Mouse (Mus musculus) heart, postnatal 0 days (tissue): ENCODE results near the gene Zfp420.

Experiments
- CTCF ChIP-seq: IDR thresholded peaks from 2 replicates; pipeline ENCODE4 v1.5.1; 2016; ENCODE audit warnings: antibody characterized with exemption, control low read depth, low read depth
- EP300 ChIP-seq: IDR thresholded peaks from 2 replicates; pipeline ENCODE4 v1.6.1; 2016; ENCODE audit warnings: antibody characterized with exemption, low read depth

DNA sequence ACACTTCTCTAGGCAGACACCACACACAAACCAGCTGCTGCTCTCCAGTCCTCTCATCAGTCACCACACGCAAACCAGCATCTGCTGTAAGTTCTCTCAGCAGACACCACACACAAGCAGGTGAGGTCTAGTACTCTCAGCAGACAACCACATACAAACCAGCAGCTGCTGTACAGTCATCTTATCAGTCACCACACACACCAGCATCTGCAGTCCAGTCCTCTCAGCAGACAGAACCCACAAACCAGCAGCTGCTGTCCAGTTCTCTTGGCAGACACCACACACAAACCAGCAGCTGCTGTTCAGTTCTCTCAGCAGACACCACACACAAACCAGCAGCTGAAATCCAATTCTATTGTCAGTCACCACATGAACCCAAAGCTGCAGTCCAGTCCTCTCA, 23.0 kb upstream of the Zfp420 start:
- TF ChIP-seq CTCF (no peak), EP300 (no peak)
